Mouse (Mus musculus): Measurements from ENCODE around the gene Aebp1.

Aebp1 gene

GRCm38 (mm10) chr11:5920323-5920960 lies 58.7 kb downstream of the Aebp1 start:
- DNase-seq (ENCODE audit: low read depth, low spot score): no peak

All from retina, postnatal 7 days (tissue).